Mouse (Mus musculus): ENCODE measurements around the gene Epn1. TPM values are rescaled to one million over a fixed set of nuclear protein-coding genes. Genes with fewer than 3 reads are reported as not detected.
"Not testable (repeated sequence)": the region's sequence is repeated elsewhere in the genome, so short reads cannot be mapped to it uniquely, and the experiment has no call there.

Epn1 gene
- total RNA-seq, 2 experiments from 2014 or later, result 194 to 209 TPM

DNA sequence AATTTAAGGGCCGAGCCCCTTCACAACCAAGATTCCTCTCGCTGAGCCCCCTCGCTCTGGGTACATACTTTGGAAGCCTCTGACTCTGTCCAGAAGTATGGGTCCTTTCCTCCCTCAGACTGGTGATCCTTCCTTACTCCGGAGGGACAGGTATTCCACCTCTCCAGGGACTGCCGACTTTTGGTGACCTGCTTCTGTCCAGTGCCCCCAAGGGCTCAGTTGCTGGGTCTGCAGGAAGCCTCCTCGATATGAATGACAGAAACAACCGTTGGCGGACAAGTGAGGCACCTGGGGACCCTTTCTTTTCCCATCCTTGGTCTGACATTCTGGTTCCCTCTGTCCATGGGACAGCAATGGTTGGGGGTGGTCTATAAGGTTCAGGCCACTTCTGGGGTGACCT, 22.7 kb upstream of the Epn1 start:
- intact Hi-C loops (cut with DNase I), result loop anchor here (10.0 kb wide), 1 partner anchor 373 kb away; the partner anchor contains the start of gene Hspbp1
- no peak for DNase-seq

DNA sequence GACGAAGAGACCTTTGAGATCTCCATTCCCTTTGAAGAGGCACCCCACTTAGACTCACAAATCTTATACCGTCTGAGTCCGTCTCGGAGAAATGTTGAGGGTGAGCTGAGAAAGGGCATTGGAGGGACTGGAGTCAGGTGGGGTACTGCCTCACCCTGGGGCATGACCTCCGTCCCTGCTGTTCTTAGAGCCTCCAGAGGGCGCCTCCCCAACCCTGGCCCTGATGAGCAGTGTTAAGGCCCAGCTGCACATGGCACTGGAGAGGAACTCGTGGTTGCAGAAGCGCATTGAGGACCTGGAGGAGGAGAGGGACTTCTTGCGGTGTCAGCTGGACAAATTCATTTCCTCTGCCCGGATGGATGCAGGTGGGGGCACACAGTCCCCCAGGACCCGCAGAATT, 22.2 kb upstream of the Epn1 start:
- DNase-seq, result no peak
- intact Hi-C loops (cut with DNase I), result loop anchor here (10.0 kb wide), 1 partner anchor 373 kb away; the partner anchor contains the start of gene Hspbp1

DNA sequence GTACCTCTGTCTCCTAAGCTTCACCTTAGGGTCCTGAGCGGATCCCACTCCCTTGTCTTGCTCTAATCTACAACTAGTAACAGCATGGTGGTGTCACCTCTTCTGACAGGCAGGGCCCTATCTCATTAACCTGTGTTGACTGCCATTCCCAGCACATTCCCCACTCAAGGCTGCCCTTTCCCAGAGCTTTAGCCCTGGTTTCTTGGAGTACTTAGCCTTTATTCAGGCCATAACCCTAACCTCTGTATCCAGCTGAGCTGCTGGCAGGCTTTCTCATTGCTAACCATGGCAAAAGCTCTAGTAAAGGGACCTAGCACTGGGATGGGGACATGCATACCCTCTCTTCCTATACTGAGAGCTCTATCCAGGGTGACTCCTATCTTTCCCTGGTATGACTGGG, 21.4 kb upstream of the Epn1 start:
- intact Hi-C loops (cut with DNase I), result loop anchor here (10.0 kb wide), 1 partner anchor 374 kb away; the partner anchor contains the start of gene Hspbp1
- DNase-seq, result no peak

DNA sequence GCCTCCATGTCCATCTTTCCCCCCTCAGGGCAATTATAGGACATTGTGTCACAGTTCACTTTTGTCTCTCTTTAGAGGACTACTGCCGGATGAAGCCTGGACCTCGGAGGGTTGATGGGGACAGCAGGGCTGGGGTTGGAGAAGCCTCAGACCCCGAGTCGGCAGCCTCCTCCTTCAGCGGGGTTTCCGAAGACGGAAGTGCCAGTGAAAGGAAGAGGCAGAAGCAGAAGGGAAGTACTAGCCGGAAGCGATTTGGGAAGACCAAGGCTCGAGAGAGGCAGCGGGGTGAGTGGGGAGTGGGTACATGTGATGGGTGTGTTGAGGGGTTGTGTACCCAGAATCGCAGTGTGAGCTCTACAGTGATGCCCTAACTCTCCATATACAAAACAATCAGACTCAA, 20.6 kb upstream of the Epn1 start:
- intact Hi-C loops (cut with DNase I), result loop anchor here (10.0 kb wide), 1 partner anchor 375 kb away; the partner anchor contains the start of gene Hspbp1

GRCm38 (mm10) chr7:5060239-5060731, 19.8 kb upstream of the Epn1 start:
- intact Hi-C loops (cut with DNase I), result loop anchor here (2.0 to 5.0 kb wide), 3 partner anchors 45 to 248 kb away; partner anchors contain the start of genes Fiz1, Gm44973, Ube2s and Zfp524

More for the DNA sequence above, 20.6 kb upstream of the Epn1 start:
- no peak for DNase-seq

DNA sequence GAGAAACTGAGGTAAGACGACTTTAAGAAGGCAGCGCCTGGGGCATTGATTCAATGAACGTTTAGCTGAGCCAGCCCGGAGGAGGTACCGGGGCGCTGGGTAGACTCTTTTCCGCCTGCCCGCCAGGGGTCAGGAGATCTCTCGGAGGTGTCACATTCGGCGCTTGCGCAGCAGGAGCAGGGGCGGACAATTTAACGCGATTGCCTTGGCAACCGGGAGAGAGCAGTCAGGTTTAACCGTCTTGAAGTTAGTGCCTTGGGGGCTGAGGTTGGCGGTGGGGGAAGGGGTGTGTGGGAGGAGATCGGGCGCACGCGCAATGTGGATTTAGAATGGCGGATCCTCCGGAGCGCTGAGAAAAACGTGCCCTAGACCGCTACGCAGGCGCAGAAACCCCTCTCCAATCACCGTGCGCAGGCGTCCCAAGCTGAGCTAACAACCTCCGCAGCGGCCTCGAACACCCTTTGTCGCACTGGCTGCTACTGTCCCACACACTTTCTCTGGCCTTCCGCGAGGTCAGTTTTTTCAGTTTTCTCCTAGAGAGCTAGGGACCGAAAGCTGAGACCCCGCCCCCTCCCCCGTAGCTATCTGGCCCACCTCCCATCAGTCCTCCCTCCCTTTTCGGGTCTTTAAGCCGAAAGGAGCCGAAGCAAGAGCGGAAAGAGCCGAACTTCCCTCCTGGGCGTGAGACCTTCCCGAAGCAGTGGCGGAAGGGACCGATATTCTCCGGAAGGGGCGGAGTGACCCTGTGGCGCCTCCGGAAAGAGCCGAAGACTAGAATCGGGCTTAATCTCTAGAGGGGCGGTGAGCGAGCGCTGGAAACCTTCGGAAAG, 18.9 kb upstream of the Epn1 start:
- intact Hi-C loops (cut with DNase I), result loop anchor here (2.0 to 5.0 kb wide), 3 partner anchors 46 to 249 kb away; partner anchors contain the start of genes Fiz1, Gm44973, Ube2s and Zfp524
- peak; percentile 99 for DNase-seq

More at GRCm38 (mm10) chr7:5060239-5060731, 19.8 kb upstream of the Epn1 start:
- DNase-seq, result peak; percentile 85 to 86

GRCm38 (mm10) chr7:5061774-5062359, 18.2 kb upstream of the Epn1 start, which contains the start of gene U2af2:
TSS of gene U2af2 (plus strand) at chr7:5062143.
- peak; percentile 96 for DNase-seq

GRCm38 (mm10) chr7:5062360-5063001, 17.6 kb upstream of the Epn1 start:
- DNase-seq, result peak; percentile 74 to 83
- intact Hi-C loops (cut with DNase I), result loop anchor here (1.0 to 5.0 kb wide), 2 partner anchors 18 to 250 kb away; partner anchors contain the start of genes Epn1 and Ube2s

More at GRCm38 (mm10) chr7:5061774-5062359, 18.2 kb upstream of the Epn1 start, which contains the start of gene U2af2:
- intact Hi-C loops (cut with DNase I), result loop anchor here (2.0 to 5.0 kb wide), 3 partner anchors 47 to 250 kb away; partner anchors contain the start of genes Fiz1, Gm44973, Ube2s and Zfp524

DNA sequence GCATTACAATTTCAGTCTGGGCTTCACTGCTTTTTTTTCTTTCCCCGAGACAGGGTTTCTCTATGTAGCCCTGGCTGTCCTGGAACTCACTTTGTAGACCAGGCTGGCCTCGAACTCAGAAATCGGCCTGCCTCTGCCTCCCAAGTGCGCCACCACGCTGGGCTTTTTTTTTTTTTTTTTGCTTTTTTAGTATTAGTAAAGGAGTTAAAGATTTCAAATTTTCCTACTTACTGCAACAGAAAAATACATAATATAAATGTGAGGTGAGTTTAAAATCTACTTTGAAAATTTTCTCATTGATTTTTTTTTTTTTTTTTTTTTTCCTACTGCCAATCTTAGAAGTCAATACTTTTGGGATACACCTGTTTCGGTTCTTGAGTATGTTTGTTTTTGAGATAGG, 15.1 kb upstream of the Epn1 start:
- intact Hi-C loops (cut with DNase I), result loop anchor here (5.0 kb wide), 1 partner anchor 253 kb away; the partner anchor contains the start of gene Ube2s

DNA sequence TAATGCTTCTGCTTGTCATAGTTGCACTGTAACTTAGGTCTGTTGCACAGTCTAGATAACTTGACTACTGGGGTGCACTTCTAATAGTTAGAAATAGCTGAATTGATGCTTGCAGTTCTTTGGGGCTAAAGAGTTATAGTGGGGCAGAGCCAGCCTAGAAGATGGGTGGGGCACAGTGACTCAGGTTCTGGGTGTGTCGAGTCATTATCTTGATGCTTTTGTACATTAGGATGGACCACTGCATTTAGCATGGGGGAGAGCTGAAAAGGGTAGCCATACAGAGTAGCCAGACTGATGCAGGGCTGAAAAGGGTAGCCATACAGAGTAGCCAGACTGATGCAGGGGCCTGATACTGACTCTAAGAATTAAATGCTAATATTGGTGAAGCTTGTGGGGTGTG, 6.4 kb upstream of the Epn1 start:
- DNase-seq, result no peak
- intact Hi-C loops (cut with DNase I), result no loop called here

More for the DNA sequence above, 15.1 kb upstream of the Epn1 start:
- DNase-seq, result no peak

GRCm38 (mm10) chr7:5074984-5075383, 5.1 kb upstream of the Epn1 start:
- intact Hi-C loops (cut with DNase I), result loop anchor here (1.0 kb wide), 1 partner anchor 9 kb away; no protein-coding TSS in a partner anchor
- no peak for DNase-seq

DNA sequence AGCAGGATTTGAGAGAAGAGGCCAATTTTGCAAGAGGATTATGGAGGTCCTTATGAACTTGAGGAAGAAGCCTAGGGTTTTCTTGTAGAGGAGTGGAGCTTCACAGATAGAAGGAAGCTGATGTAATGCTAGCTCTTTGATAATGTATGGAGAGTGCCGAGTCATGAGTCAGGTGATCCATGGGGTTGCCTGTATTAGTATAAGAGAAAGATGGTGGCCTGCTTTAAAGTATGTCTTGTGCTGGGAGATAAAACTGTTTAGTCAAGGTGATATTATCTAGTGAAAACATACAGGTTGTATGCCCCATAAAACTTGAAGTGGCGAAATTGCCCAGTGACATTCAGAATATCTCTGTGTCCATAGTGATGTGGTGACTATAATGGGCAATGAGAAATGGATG, 3.1 kb upstream of the Epn1 start:
- intact Hi-C loops (cut with DNase I), result no loop called here
- DNase-seq, result no peak

- not testable (repeated sequence) for DNase-seq
- intact Hi-C loops (cut with DNase I), result loop anchor here (1.0 to 5.0 kb wide), 3 partner anchors 16 to 1093 kb away; partner anchors contain the start of genes Rasl2-9 and Zfp444
Measured at GRCm38 (mm10) chr7:5079365-5080009, 548 bp upstream of the Epn1 start.

- intact Hi-C loops (cut with DNase I), result loop anchor here (1.0 to 5.0 kb wide), 3 partner anchors 18 to 1091 kb away; partner anchors contain the start of genes Rasl2-9 and Zfp444
- no peak for DNase-seq
Measured at GRCm38 (mm10) chr7:5080815-5081214, 780 bp downstream of the Epn1 start.

DNA sequence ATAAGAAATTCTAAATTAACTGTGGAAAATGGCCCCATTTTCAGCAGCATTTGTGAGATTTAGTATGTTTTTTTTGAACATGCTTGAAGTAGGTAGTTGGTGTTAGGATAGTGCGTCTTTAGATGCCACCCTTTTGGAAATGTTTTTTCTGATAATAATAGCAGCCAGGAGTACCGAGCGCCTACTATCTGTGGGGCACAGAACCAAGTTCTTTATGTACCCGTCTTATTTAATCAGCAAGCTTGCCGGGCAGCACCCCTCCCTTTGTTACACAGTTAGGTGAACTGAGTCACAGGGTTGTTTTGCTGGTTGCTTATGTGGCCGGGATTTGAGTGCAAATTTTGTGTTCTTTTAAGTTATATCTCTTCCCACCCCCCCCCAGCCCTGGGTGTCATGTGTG, 1.2 kb downstream of the Epn1 start:
- no peak for DNase-seq
- intact Hi-C loops (cut with DNase I), result loop anchor here (2.0 to 5.0 kb wide), 2 partner anchors 44 to 1091 kb away; partner anchors contain the start of genes Rasl2-9 and Zfp444

GRCm38 (mm10) chr7:5081939-5082338, 1.9 kb downstream of the Epn1 start:
- intact Hi-C loops (cut with DNase I), result loop anchor here (2.0 to 5.0 kb wide), 2 partner anchors 43 to 1090 kb away; partner anchors contain the start of genes Rasl2-9 and Zfp444
- DNase-seq, result no peak

DNA sequence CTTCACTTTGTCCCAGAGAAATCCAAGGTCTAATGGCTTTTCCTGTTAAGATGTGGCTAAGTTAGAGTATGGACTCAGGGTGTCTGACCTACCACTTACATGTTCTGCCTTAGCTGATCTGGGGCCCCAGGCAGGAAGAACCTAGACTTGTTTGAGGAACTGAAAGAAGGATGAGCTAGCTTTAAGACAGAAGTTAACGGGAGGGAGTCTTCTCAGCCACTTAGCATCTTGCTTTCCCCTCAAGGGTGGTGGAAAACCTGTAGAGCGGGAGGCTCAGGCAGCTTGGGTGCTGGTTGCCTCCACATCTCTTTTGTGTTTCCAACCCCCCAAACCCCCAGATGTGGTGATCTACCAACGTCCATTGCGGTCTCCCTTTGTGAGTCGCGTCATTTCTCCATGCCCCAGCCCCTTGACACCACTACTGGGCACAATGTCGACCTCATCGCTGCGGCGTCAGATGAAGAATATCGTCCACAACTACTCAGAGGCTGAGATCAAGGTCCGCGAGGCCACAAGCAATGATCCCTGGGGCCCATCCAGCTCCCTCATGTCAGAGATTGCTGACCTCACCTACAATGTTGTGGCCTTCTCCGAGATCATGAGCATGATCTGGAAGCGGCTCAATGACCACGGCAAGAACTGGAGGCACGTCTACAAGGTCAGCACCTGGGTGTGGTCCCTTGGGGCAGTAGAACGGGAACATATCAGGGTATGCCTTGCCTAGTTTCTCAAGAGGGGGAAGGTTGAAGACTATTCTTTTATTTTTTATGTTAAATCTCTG, 3.5 kb downstream of the Epn1 start:
- intact Hi-C loops (cut with DNase I), result loop anchor here (5.0 kb wide), 1 partner anchor 1089 kb away; the partner anchor contains the start of gene Zfp444
- no peak for DNase-seq

GRCm38 (mm10) chr7:5085512-5085911, 5.5 kb downstream of the Epn1 start:
- intact Hi-C loops (cut with DNase I), result no loop called here
- no peak for DNase-seq

All from heart, postnatal 10 days (tissue).